Mouse (Mus musculus): ENCODE results near the gene Nutf2-ps1. TPM values are rescaled to one million over a fixed set of nuclear protein-coding genes. Genes with fewer than 3 reads are reported as not detected.

Gene Nutf2-ps1
- polyA plus RNA-seq, 1 experiment from 2014 or later = 459 TPM

- no peak for ATAC-seq (ENCODE audit: insufficient number of reproducible peaks, insufficient read depth, low FRiP score, low TSS enrichment, low read depth)
- H3K36me3 ChIP-seq = no peaks in the 10 kb centered on the region; the same call in 1 of the 2 replicates
- 67% methylated on average over 8 of the region's 8 CpGs for WGBS
Observed at GRCm38 (mm10) chr19:53547597-53547996, 41.3 kb downstream of the Nutf2-ps1 start.

GRCm38 (mm10) chr19:53544923-53545561, 43.8 kb downstream of the Nutf2-ps1 start:
- Histone ChIP-seq H3K36me3 (peaks cover 7% of the 10 kb centered on the region), H3K4me3 (replicated peaks) (no peak overlapping the region), H3K4me1 (replicated peaks) (peaks cover 10% of the 10 kb centered on the region; the same call in 1 of the 2 replicates), H3K9me3 (no peaks in the 10 kb centered on the region), H3K27me3 (no peaks in the 10 kb centered on the region), H3K9ac (replicated peaks) (no peak overlapping the region), H3K4me2 (no peak overlapping the region), H3K27ac (no peak overlapping the region)
- no peak for ATAC-seq (ENCODE audit: insufficient number of reproducible peaks, insufficient read depth, low FRiP score, low TSS enrichment, low read depth)
- WGBS = 61% methylated on average over 4 of the region's 4 CpGs

More at GRCm38 (mm10) chr19:53547597-53547996, 41.3 kb downstream of the Nutf2-ps1 start:
- H3K9me3 ChIP-seq = no peaks in the 10 kb centered on the region
- H3K4me1 ChIP-seq (replicated peaks) = peaks cover 10% of the 10 kb centered on the region; the same call in 1 of the 2 replicates
- no peak overlapping the region for H3K4me3 ChIP-seq (replicated peaks)
- H3K27ac ChIP-seq = no peak overlapping the region
- H3K27me3 ChIP-seq = no peaks in the 10 kb centered on the region
- H3K4me2 ChIP-seq = no peak overlapping the region
- no peak overlapping the region for H3K9ac ChIP-seq (replicated peaks)

- Histone ChIP-seq H3K4me3 (replicated peaks) (no peak overlapping the region), H3K27me3 (no peaks in the 10 kb centered on the region), H3K36me3 (peaks cover 7% of the 10 kb centered on the region), H3K4me1 (replicated peaks) (peaks cover 13% of the 10 kb centered on the region; the same call in 1 of the 2 replicates), H3K4me2 (no peak overlapping the region), H3K9me3 (no peaks in the 10 kb centered on the region), H3K9ac (replicated peaks) (no peak overlapping the region), H3K27ac (no peak overlapping the region)
- no peak for ATAC-seq (ENCODE audit: insufficient number of reproducible peaks, insufficient read depth, low FRiP score, low TSS enrichment, low read depth)
- WGBS = 32% methylated on average over 5 of the region's 5 CpGs
Observed at GRCm38 (mm10) chr19:53543602-53544001, 45.3 kb downstream of the Nutf2-ps1 start.

- Histone ChIP-seq H3K4me3 (replicated peaks) (no peak overlapping the region), H3K9me3 (no peaks in the 10 kb centered on the region), H3K4me2 (no peak overlapping the region), H3K36me3 (peaks cover 20% of the 10 kb centered on the region), H3K9ac (replicated peaks) (no peak overlapping the region), H3K27ac (no peak overlapping the region), H3K27me3 (no peaks in the 10 kb centered on the region), H3K4me1 (replicated peaks) (peaks cover 13% of the 10 kb centered on the region)
- no peak for ATAC-seq (ENCODE audit: insufficient number of reproducible peaks, insufficient read depth, low FRiP score, low TSS enrichment, low read depth)
- 69% methylated on average over 3 of the region's 3 CpGs for WGBS
Observed at GRCm38 (mm10) chr19:53539296-53539695, 49.6 kb downstream of the Nutf2-ps1 start.

- no peak for ATAC-seq (ENCODE audit: insufficient number of reproducible peaks, insufficient read depth, low FRiP score, low TSS enrichment, low read depth)
Observed at GRCm38 (mm10) chr19:53538796-53539195, 50.1 kb downstream of the Nutf2-ps1 start.

More at GRCm38 (mm10) chr19:53538796-53539195, 50.1 kb downstream of the Nutf2-ps1 start:
- H3K27me3 ChIP-seq = no peaks in the 10 kb centered on the region
- 67% methylated on average over 5 of the region's 5 CpGs for WGBS
- H3K4me1 ChIP-seq (replicated peaks) = peaks cover 12% of the 10 kb centered on the region
- H3K4me2 ChIP-seq = no peak overlapping the region
- no peak overlapping the region for H3K27ac ChIP-seq
- no peaks in the 10 kb centered on the region for H3K9me3 ChIP-seq
- H3K9ac ChIP-seq (replicated peaks) = no peak overlapping the region
- H3K4me3 ChIP-seq (replicated peaks) = no peak overlapping the region
- peaks cover 22% of the 10 kb centered on the region for H3K36me3 ChIP-seq

Other genes with a start within 250 kb of the Nutf2-ps1 start
- not detected in 2 replicates for gene Gm10197, start 217.3 kb downstream of the Nutf2-ps1 start, polyA plus RNA-seq (2016; fragmentation: Nextera tagmentation; extraction: Ambion mirVana)
- 46.7 and 53.1 TPM in 2 replicates for gene Smndc1, start 198.5 kb downstream of the Nutf2-ps1 start, polyA plus RNA-seq (2016; fragmentation: Nextera tagmentation; extraction: Ambion mirVana)
- 3.2 and 3.9 TPM in 2 replicates for gene Dusp5, start 60.0 kb downstream of the Nutf2-ps1 start, polyA plus RNA-seq (2016; fragmentation: Nextera tagmentation; extraction: Ambion mirVana)
- gene Smc3, start 11.3 kb upstream of the Nutf2-ps1 start, polyA plus RNA-seq (2016; fragmentation: Nextera tagmentation; extraction: Ambion mirVana) = 83.4 and 83.8 TPM in 2 replicates
- 4.3 and 5.1 TPM in 2 replicates for gene Rbm20, start 88.2 kb upstream of the Nutf2-ps1 start, polyA plus RNA-seq (2016; fragmentation: Nextera tagmentation; extraction: Ambion mirVana)